Mouse (Mus musculus): ENCODE data around the gene Npas1.

The Npas1 gene

GRCm38 (mm10) chr7:16417141-16417771 lies 60.3 kb downstream of the Npas1 start:
- DNase-seq (ENCODE audit: low spot score): no peak

- DNase-seq (ENCODE audit: low spot score): no peak
Observed at GRCm38 (mm10) chr7:16415426-16415825, 62.1 kb downstream of the Npas1 start.

- no peak for DNase-seq (ENCODE audit: low spot score)
Observed at GRCm38 (mm10) chr7:16412930-16413329, 64.6 kb downstream of the Npas1 start.

GRCm38 (mm10) chr7:16412220-16412896 lies 65.2 kb downstream of the Npas1 start:
- no peak for DNase-seq (ENCODE audit: low spot score)

GRCm38 (mm10) chr7:16411100-16411499 lies 66.4 kb downstream of the Npas1 start:
- DNase-seq (ENCODE audit: low spot score): no peak

- DNase-seq (ENCODE audit: low spot score): no peak
Observed at GRCm38 (mm10) chr7:16406978-16407377, 70.5 kb downstream of the Npas1 start.
